Mouse (Mus musculus) kidney, postnatal 25 days (tissue): ENCODE results near the gene Sept9.

Experiments used
- DNase-seq, 2 experiments: peaks; one replicate each; pipeline ENCODE4 v3.0.0; 2021; ENCODE audit warnings: mixed read lengths in 2 of 2

Gene Sept9

DNA sequence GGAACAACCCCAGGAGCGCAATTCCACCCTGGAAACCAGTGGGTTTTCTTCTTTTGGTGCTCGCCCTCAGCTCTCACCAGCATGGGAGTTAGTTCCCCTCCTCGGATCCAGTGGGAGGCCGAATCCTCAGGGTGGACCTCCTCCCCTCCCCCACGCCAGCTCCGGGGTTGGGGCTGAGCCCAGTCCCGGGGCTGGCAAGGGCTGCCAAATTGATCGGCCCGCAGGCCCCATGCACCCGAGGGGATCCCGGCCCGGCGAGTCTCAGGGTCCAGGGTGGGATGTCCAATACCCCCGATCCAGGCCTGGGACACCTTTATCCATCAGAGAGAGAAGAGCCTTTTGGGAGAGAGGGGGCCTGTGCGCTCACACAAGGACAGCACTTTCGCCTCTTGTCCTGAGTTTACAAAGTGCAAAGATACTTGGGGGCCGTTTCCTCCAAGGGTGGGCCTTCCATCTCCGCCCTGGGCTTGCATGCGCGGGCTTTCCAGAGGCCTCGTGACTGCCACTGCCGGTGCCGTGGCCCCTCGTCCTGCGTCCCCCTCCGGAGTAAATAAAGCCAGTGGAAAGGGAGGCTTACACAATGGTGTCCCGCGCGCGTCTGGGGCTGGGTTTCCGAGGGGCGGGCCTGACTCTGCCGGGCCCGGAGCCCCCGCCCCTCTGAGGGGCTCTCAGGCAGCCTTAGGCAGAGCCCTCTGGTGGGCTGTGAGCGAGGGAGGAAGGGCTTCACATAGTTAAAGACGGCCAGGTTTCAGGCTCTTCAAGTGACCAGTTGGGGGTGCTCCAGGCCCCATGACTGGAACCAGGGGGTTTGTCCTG is 67.7 kb downstream of the Sept9 start:
- DNase-seq, result peak; percentile 53 to 80

- no peak for DNase-seq
These were observed 68.4 kb downstream of the Sept9 start for GRCm38 (mm10) chr11:117267828-117268227.

- DNase-seq, result no peak
These were observed 69.0 kb downstream of the Sept9 start for GRCm38 (mm10) chr11:117268304-117268956.

- no peak for DNase-seq
These were observed 69.7 kb downstream of the Sept9 start for GRCm38 (mm10) chr11:117269053-117269702.

DNA sequence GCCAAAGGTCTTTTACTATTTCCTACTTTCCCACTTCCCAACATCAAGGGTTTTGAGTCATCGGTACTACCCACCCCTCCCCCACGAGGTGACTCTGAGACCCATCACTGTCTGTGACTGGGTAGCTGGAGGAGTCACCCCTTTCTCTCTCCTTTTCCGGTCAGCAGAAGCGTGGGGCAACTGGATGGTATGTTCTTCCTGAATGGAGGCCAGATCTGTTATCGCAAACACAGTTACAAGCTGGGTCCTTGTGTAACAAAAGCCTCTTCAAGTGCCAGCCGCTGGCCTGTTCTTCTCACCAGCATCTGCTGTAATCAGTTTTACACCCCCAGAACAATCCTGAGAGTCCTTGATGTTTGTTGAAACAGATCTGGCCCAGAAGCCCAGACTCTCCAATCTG is 70.5 kb downstream of the Sept9 start:
- DNase-seq, result no peak

DNA sequence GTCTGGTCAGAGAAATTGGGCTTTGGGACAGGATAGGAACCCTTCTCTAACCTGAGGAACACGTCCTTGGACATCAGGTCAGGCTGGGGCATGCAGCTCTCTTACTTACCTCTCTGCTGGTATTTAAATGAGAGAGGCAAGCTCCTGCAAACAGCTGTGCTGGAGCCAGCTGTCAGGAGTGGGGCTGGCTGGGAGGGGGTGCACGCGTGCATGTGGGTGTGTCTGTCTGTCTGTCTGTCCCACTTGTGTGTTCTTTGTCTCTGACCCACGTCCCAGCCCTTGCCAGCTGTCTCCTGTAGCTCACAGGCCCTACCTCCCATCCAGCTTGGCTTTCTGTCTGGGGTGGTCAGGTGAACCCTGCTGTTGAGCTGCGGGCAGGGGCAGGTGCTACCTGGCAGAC is 75.5 kb downstream of the Sept9 start:
- DNase-seq, result no peak

GRCm38 (mm10) chr11:117275999-117276398 is 76.5 kb downstream of the Sept9 start:
- DNase-seq, result peak; percentile 76 to 94

DNA sequence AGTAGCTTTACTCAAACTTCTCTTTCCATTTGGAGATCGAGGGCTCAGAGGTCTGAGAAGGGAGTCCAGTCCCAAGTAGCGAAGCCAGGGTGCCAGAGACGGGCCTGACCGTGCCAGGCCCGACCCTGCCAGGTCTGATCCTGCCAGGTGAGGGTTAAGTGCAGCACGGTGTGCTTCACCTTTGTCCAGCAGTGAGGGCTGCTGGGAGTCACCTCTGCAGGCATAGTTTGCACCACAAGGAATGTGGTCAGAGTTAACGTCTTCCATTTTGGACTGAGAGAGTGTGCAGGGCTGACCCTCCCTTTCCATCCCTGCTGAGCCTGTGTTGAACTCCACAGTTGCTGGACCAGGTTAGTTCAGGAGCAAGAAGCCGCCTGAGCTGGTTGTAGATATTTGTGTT is 77.5 kb downstream of the Sept9 start:
- peak; percentile 28 to 75 for DNase-seq

- peak in 1 of 2 experiments; percentile 64 for DNase-seq
These were observed 78.7 kb downstream of the Sept9 start for GRCm38 (mm10) chr11:117278113-117278512.

GRCm38 (mm10) chr11:117278514-117278913 is 79.1 kb downstream of the Sept9 start:
- peak; percentile 39 to 71 for DNase-seq

DNA sequence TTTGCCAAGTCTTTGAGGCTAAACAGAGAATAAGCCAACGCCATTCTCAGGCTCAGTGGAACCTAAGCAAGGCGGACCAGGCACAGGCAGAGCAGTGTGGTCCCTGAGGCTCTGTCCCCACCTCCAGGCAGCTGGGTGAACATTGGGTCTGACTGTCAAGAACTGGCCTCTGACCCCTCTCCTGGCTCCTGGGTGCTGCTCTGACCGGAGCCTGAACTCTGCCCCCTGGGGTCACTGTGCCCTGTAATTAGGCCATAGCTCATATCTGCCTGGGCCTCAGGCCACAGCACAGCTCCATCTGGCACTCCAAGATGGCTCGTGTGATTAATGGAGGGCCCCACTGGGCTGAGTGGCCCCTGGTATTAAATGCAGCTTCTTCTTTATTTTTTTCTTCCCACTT is 80.5 kb downstream of the Sept9 start:
- peak; percentile 66 to 89 for DNase-seq

- no peak for DNase-seq
These were observed 83.8 kb downstream of the Sept9 start for GRCm38 (mm10) chr11:117283048-117283888.

DNA sequence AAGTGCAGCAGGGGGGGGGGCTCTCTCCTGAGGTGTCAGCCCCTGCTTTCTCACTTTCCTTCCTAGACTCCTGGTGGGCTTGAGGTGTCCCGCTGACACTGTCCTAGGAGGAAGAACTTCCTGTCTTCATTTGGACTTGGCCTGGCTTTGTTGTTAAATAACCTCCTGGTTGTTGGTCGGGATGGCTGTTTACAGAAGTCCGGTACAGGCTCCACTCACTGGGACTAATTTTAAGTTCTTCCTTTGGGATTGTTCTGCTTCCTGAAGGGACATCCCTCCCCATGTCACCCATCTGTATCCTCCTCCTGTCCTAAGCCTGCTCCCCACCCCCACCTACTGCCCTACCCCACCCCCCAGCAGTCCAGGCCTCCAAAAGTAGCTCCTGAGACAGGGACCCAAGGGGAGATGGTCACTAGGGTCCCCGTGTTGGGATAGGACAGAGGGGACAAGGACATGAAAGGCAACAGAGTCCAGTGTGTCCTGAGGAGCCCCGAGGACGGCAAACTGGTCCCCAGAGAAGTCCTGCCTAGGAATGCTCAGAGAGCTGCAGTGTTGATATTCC is 84.5 kb downstream of the Sept9 start:
- DNase-seq, result peak in 1 of 2 experiments; percentile 62

DNA sequence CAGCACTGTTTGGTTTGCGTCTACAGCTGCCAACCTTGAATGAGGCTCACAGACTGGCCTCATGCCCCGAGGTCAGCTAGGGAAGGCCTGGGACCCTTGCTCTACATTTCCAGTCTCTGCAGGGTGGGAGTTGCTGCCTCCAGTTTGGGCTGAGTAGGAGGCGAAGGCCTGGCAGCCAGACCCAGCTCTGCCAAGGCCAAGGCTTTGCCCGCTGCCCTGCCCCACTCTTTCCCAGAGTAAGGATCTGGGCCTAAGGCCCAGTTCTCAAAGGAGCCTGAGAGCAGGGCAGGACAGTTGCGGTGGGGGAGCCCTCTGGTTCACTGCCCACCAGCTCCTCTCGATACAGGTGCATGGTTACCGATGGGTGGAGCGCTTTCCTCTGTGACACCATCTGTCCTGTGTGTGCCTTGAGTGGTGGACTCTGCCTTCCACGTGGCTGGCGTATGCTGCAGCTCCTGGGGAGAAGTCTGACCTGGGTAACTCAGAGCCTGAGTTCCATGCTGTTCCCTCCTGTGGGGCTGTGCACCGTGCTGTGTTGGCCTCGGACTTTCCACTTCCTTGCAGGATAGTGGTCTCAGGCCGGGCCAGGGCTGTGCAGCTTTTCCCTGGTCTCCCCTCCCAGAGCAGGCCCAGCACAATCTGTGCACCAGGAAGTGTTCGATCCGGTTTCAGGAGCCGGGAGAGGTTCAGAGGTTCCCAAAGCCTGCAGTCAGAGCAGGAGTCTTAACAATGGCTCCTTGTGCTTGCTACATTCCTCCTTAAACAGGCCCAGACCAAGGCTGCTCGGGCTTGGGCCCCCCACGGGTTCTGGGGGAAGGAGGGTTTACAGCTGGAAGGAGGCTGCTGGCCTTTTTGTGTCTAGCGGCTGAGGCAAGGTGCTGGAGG is 85.5 kb downstream of the Sept9 start:
- DNase-seq, result peak; percentile 70 to 93

- no peak for DNase-seq
These were observed 86.1 kb downstream of the Sept9 start for GRCm38 (mm10) chr11:117285606-117285931.

GRCm38 (mm10) chr11:117287792-117288191 is 88.3 kb downstream of the Sept9 start:
- DNase-seq, result no peak

- no peak for DNase-seq
These were observed 89.3 kb downstream of the Sept9 start for GRCm38 (mm10) chr11:117288765-117289164.

DNA sequence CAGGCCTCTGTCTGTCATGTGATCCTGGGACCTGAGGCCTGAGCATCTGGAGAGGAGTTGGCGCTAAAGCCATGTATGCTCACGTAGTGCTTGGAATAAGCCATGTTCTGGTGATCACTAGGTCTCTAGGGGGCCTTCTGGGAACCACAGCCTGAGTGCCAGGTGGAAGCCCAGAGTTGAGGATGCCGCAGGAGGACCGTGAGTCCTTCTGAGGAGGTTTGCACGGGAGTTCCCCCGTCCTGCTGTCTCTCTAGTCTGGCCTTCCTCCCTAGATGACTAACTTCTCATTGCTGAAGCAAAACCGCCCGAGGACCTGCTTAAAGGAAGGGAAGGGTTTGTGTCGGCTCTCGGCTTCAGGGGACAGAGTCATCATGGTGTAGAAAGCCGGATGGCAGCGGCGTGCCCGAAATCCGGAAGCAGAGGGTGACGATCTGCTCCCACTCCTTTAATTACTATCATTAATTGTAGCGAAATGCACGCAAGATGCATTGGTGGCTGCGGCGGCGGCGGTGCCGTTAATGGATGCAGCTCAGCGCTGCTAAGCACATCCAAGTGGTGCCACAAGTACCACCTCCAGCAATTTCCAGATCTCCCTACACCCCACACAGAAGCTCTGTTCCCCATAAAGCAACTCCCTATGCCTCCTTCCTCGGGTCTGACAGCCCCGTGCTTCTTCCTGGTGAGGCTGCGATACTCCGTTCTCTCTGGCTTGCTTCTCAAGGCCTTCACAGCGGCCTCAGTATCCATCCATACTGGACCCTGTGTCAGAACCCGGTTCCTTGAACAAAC is 92.0 kb downstream of the Sept9 start:
- no peak for DNase-seq

DNA sequence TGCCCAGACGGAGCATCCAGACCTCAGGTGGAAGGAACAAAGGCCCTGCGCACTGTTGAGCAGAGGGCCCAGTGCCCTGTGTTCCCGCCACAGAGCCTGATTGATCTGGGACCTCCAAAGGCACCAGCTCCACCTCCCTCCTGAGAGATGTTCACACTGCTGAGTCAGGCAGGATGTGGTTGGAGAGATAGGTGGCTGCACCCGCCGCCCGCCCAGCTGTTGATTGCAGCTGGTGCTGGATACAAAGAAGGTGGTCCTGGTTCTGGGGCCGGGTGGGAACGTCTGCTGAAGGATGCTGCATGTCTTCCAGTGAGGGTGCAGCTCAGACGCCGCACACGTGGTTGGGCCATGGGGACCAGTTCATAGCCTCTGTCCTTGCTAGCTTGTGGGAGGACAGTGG is 93.0 kb downstream of the Sept9 start:
- no peak for DNase-seq

GRCm38 (mm10) chr11:117295266-117295665 is 95.8 kb downstream of the Sept9 start:
- no peak for DNase-seq

GRCm38 (mm10) chr11:117296116-117296499 is 96.6 kb downstream of the Sept9 start:
- DNase-seq, result no peak
